Mouse (Mus musculus): ENCODE results near the gene Gpr135.

DNA sequence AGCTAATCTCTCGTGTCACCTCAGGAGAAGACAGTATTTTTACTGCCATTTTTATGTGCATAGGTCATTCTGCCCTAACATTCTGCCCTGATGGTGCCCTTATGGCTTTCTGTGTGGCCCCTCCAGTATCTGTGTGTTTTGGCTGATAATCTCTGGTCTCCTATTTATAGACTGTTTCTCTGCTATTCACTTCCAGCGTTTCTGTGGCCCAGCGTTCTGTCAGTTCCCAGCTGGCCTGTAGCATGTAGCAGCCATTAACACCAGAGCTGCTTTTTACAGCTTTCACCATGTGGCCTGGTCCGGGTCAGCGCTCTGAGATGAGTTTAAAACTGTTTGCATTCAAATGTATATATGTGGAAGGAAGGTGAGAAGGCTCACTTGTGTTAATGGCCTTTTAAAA, 49.4 kb downstream of the Gpr135 start:
- TF ChIP-seq CTCF (IDR thresholded peaks at IDR 0.05; ENCODE audit: control insufficient read depth, insufficient read depth, low read length), result no peak
- TF ChIP-seq POLR2A (IDR thresholded peaks at IDR 0.05; ENCODE audit: borderline replicate concordance, control insufficient read depth, low read depth, low read length), result no peak

All from bone marrow, adult 2 months (tissue).